Mouse (Mus musculus) C2C12 (cell line): Measurements from ENCODE around the gene Arhgef2.

Experiments used
- CEBPB ChIP-seq: IDR thresholded peaks from one replicate; pipeline ENCODE4 v1.6.1; 2011; ENCODE audit warnings: low read depth, mild to moderate bottlenecking, control low read depth, moderate library complexity
- CTCF ChIP-seq: IDR thresholded peaks from one replicate; pipeline ENCODE4 v1.5.1; 2011; ENCODE audit not compliant: control insufficient read depth, insufficient read depth, insufficient read length
- MAX ChIP-seq: IDR thresholded peaks from one replicate; pipeline ENCODE4 v1.6.1; 2011; ENCODE audit warnings: mild to moderate bottlenecking, control low read depth
- MYOD1 ChIP-seq: IDR thresholded peaks from one replicate; pipeline ENCODE4 v1.6.1; 2011; ENCODE audit warnings: low read depth; ENCODE audit not compliant: control insufficient read depth, insufficient read length
- MYOG ChIP-seq: IDR thresholded peaks from one replicate; pipeline ENCODE4 v1.6.1; 2011; ENCODE audit not compliant: control insufficient read depth, insufficient read length; ENCODE audit errors: extremely low read depth
- USF1 ChIP-seq: IDR thresholded peaks from one replicate; pipeline ENCODE4 v1.6.1; 2011; ENCODE audit warnings: low read depth, mild to moderate bottlenecking, control low read depth, moderate library complexity

DNA sequence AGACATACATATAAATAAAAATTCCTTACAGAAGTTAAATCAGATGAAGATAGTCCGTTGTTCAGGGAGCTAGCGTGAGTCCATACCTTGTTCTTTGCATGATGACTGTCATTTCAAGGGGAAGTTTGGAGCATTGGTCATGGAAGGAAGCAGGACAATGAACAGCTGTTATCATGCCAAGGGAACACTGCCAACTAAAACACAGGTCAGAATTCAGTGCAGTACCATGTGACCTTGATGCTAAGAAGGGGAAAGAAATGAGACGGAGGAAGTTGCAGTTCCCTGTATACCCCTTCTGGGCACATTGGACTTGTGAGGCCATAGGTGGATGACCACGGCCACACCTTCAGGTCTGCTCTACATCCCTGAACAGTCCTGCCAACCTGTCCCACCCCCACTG, 48.9 kb downstream of the Arhgef2 start:
- TF ChIP-seq MYOD1 (peak; percentile 43), MAX (no peak), CTCF (no peak), MYOG (no peak), USF1 (peak; percentile 51), CEBPB (no peak)
